Mouse (Mus musculus) CH12.LX (cell line): ENCODE measurements around the gene Ccdc8. TPM values are rescaled to one million over a fixed set of nuclear protein-coding genes. Genes with fewer than 3 reads are reported as not detected.
"Not testable (repeated sequence)": the region's sequence is repeated elsewhere in the genome, so short reads cannot be mapped to it uniquely, and the experiment has no call there.

Source experiments
- DNase-seq: peaks from one replicate; pipeline ENCODE4 v3.0.0-alpha.2; 2013; ENCODE audit errors: extremely low read depth
- H3K27ac ChIP-seq: 2 replicates; pipeline ENCODE4 v1.5.1; 2012; ENCODE audit warnings: low read depth, mild to moderate bottlenecking, control low read depth, moderate library complexity; ENCODE audit not compliant: insufficient read depth
- H3K27me3 ChIP-seq: replicated peaks from 2 replicates; pipeline ENCODE3; 2012; ENCODE audit warnings: inconsistent platforms
- H3K36me3 ChIP-seq, 2 experiments: replicated peaks in 1 of 2; 2 replicates each; pipeline versions ENCODE3 to v1.6.1; 2012; ENCODE audit warnings: inconsistent platforms in 1 of 2, low read length in 1 of 2, mild to moderate bottlenecking in 1 of 2, mixed read lengths in 1 of 2, moderate library complexity in 1 of 2; ENCODE audit not compliant: control insufficient read depth in 1 of 2, insufficient read depth in 1 of 2
- H3K4me1 ChIP-seq, 2 experiments: 2 replicates each; pipeline ENCODE4 v1.6.1; 2012; ENCODE audit warnings: inconsistent platforms in 1 of 2, moderate library complexity in 1 of 2; ENCODE audit not compliant: insufficient read depth in 2 of 2, control insufficient read depth in 1 of 2
- H3K4me2 ChIP-seq: 2 replicates; pipeline ENCODE4 v1.6.1; 2012; ENCODE audit warnings: low read depth, mild to moderate bottlenecking, control low read depth; ENCODE audit not compliant: poor library complexity, insufficient read depth, severe bottlenecking
- H3K4me3 ChIP-seq, 3 experiments: fragments of 150-350 bp in 1 of 3; sonication (generic) in 1 of 3; replicated peaks in 1 of 3; 2 replicates each; pipeline versions ENCODE3 to v1.5.1; 2011 to 2012; ENCODE audit warnings: low read depth in 2 of 3, low read length in 2 of 3, mild to moderate bottlenecking in 2 of 3, moderate library complexity in 2 of 3, control low read depth in 1 of 3, improper control_type of control experiment in 1 of 3, inconsistent platforms in 1 of 3, mixed read lengths in 1 of 3; ENCODE audit not compliant: poor library complexity in 1 of 3
- H3K79me2 ChIP-seq: replicated peaks from 2 replicates; pipeline ENCODE4 v1.6.1; 2012; ENCODE audit warnings: mild to moderate bottlenecking, moderate library complexity; ENCODE audit not compliant: control insufficient read depth, poor library complexity, insufficient read depth, severe bottlenecking; ENCODE audit errors: extremely low read depth
- H3K9ac ChIP-seq: 2 replicates; pipeline ENCODE4 v1.6.1; 2012; ENCODE audit warnings: low read depth, mild to moderate bottlenecking, control low read depth, moderate library complexity; ENCODE audit not compliant: insufficient read depth
- H3K9me3 ChIP-seq: replicated peaks from 2 replicates; pipeline ENCODE3; 2012; ENCODE audit warnings: low read length, inconsistent platforms, mixed read lengths
- BHLHE40 ChIP-seq: IDR thresholded peaks from 2 replicates; pipeline ENCODE4 v1.6.1; 2011; ENCODE audit warnings: mild to moderate bottlenecking, low read depth, low read length, improper control_type of control experiment
- CTCF ChIP-seq, 2 experiments: IDR thresholded peaks in 1 of 2; conservative IDR thresholded peaks in 1 of 2; 2 replicates each; pipeline ENCODE4 v1.5.1; 2011 to 2012; ENCODE audit warnings: low read depth in 2 of 2, low read length in 2 of 2, improper control_type of control experiment in 1 of 2, inconsistent platforms in 1 of 2, mild to moderate bottlenecking in 1 of 2, moderate library complexity in 1 of 2
- E2F4 ChIP-seq: IDR thresholded peaks from 2 replicates; pipeline ENCODE4 v1.6.1; 2011; ENCODE audit warnings: low read depth, low read length, improper control_type of control experiment; ENCODE audit not compliant: insufficient replicate concordance
- ELF1 ChIP-seq: IDR thresholded peaks from 2 replicates; pipeline ENCODE4 v1.6.1; 2014; ENCODE audit warnings: low read depth, mild to moderate bottlenecking, inconsistent platforms, low read length, improper control_type of control experiment
- EP300 ChIP-seq: IDR thresholded peaks from 2 replicates; pipeline ENCODE4 v1.6.1; 2011; ENCODE audit warnings: low read length, improper control_type of control experiment
- ETS1 ChIP-seq: conservative IDR thresholded peaks from 2 replicates; pipeline ENCODE4 v1.6.1; 2012; ENCODE audit warnings: low read depth, mild to moderate bottlenecking, inconsistent platforms, low read length, improper control_type of control experiment, moderate library complexity
- GABPA ChIP-seq: IDR thresholded peaks from 2 replicates; pipeline ENCODE4 v1.6.1; 2012; ENCODE audit warnings: low read depth, low read length, improper control_type of control experiment, inconsistent platforms; ENCODE audit not compliant: insufficient replicate concordance
- HCFC1 ChIP-seq: IDR thresholded peaks from 2 replicates; pipeline ENCODE4 v1.6.1; 2012; ENCODE audit warnings: low read depth, mild to moderate bottlenecking, inconsistent platforms, low read length, improper control_type of control experiment
- IRF4 ChIP-seq: IDR thresholded peaks from 2 replicates; pipeline ENCODE4 v1.6.1; 2014; ENCODE audit warnings: low read depth, mild to moderate bottlenecking, inconsistent platforms, low read length, improper control_type of control experiment
- JUN ChIP-seq: IDR thresholded peaks from 2 replicates; pipeline ENCODE4 v1.6.1; 2011; ENCODE audit warnings: low read depth, mild to moderate bottlenecking, low read length, improper control_type of control experiment, moderate library complexity; ENCODE audit not compliant: insufficient read depth
- JUND ChIP-seq: conservative IDR thresholded peaks from 2 replicates; pipeline ENCODE4 v1.6.1; 2011; ENCODE audit warnings: low read depth, low read length, improper control_type of control experiment
- KAT2A ChIP-seq: IDR thresholded peaks from 2 replicates; pipeline ENCODE4 v1.6.1; 2012; ENCODE audit warnings: low read length, improper control_type of control experiment, inconsistent platforms; ENCODE audit not compliant: insufficient replicate concordance
- MAX ChIP-seq: IDR thresholded peaks from 2 replicates; pipeline ENCODE4 v1.6.1; 2011; ENCODE audit warnings: low read length, improper control_type of control experiment
- MAZ ChIP-seq: IDR thresholded peaks from 2 replicates; pipeline ENCODE4 v1.6.1; 2012; ENCODE audit warnings: low read depth, mild to moderate bottlenecking, inconsistent platforms, low read length, improper control_type of control experiment, moderate library complexity
- MEF2A ChIP-seq: IDR thresholded peaks from 2 replicates; pipeline ENCODE4 v1.6.1; 2014; ENCODE audit warnings: low read depth, mild to moderate bottlenecking, inconsistent platforms, low read length, improper control_type of control experiment, borderline replicate concordance
- MYC ChIP-seq: IDR thresholded peaks from 2 replicates; pipeline ENCODE4 v1.6.1; 2011; ENCODE audit warnings: low read depth, mild to moderate bottlenecking, improper control_type of control experiment, low read length
- NELFE ChIP-seq: IDR thresholded peaks from 2 replicates; pipeline ENCODE4 v1.6.1; 2011; ENCODE audit warnings: low read depth, low read length, improper control_type of control experiment
- NRF1 ChIP-seq: IDR thresholded peaks from 2 replicates; pipeline ENCODE4 v1.6.1; 2014; ENCODE audit warnings: low read depth, mild to moderate bottlenecking, inconsistent platforms, low read length, improper control_type of control experiment, moderate library complexity
- POLR2A ChIP-seq: IDR thresholded peaks from 2 replicates; pipeline ENCODE4 v1.6.1; 2011; ENCODE audit warnings: low read depth, mild to moderate bottlenecking, improper control_type of control experiment, low read length
- POLR2AphosphoS2 ChIP-seq: IDR thresholded peaks from 2 replicates; pipeline ENCODE4 v1.6.1; 2011; ENCODE audit warnings: low read depth, low read length, improper control_type of control experiment
- RAD21 ChIP-seq: IDR thresholded peaks from 2 replicates; pipeline ENCODE4 v1.6.1; 2011; ENCODE audit warnings: low read depth, mild to moderate bottlenecking, low read length, improper control_type of control experiment, moderate library complexity
- RCOR1 ChIP-seq: conservative IDR thresholded peaks from 2 replicates; pipeline ENCODE4 v1.6.1; 2012; ENCODE audit warnings: low read depth, mild to moderate bottlenecking, inconsistent platforms, low read length, improper control_type of control experiment
- SIN3A ChIP-seq: IDR thresholded peaks from 2 replicates; pipeline ENCODE4 v1.6.1; 2012; ENCODE audit warnings: low read length, improper control_type of control experiment, inconsistent platforms
- SMC3 ChIP-seq: IDR thresholded peaks from 2 replicates; pipeline ENCODE4 v1.6.1; 2011; ENCODE audit warnings: low read depth, low read length, improper control_type of control experiment
- TBP ChIP-seq: conservative IDR thresholded peaks from 2 replicates; pipeline ENCODE4 v1.6.1; 2011; ENCODE audit warnings: low read depth, low read length, improper control_type of control experiment
- TCF12 ChIP-seq: IDR thresholded peaks from 2 replicates; pipeline ENCODE4 v1.6.1; 2014; ENCODE audit warnings: low read depth, mild to moderate bottlenecking, inconsistent platforms, low read length, improper control_type of control experiment
- UBTF ChIP-seq: IDR thresholded peaks from 2 replicates; pipeline ENCODE4 v1.6.1; 2012; ENCODE audit warnings: low read depth, mild to moderate bottlenecking, inconsistent platforms, low read length, improper control_type of control experiment, moderate library complexity
- USF1 ChIP-seq: IDR thresholded peaks from 2 replicates; pipeline ENCODE4 v1.6.1; 2014; ENCODE audit warnings: low read depth, mild to moderate bottlenecking, inconsistent platforms, low read length, improper control_type of control experiment
- ZC3H11A ChIP-seq: IDR thresholded peaks from 2 replicates; pipeline ENCODE4 v1.6.1; 2012; ENCODE audit warnings: low read depth, mild to moderate bottlenecking, inconsistent platforms, low read length, improper control_type of control experiment
- ZKSCAN1 ChIP-seq: IDR thresholded peaks from 2 replicates; pipeline ENCODE4 v1.6.1; 2012; ENCODE audit warnings: low read depth, inconsistent platforms, low read length, improper control_type of control experiment, borderline replicate concordance
- ZMIZ1 ChIP-seq: IDR thresholded peaks from 2 replicates; pipeline ENCODE4 v1.6.1; 2012; ENCODE audit warnings: low read depth, mild to moderate bottlenecking, inconsistent platforms, low read length, improper control_type of control experiment
- ZNF384 ChIP-seq: IDR thresholded peaks from 2 replicates; pipeline ENCODE4 v1.6.1; 2012; ENCODE audit warnings: low read depth, low read length, improper control_type of control experiment, inconsistent platforms
- dilution Hi-C: fragments of 300-500 bp; cut with MboI; formaldehyde crosslinking; loops from 2 replicates; pipeline ENCODE4 v1.14.3; 2020; ENCODE audit warnings: low sequenced_read_pairs; ENCODE audit not compliant: extremely low pct_unique_long_range_greater_than_20kb, extremely low pct_ligation_motif_present
- in situ Hi-C: fragments of 300-500 bp; cut with MboI; formaldehyde crosslinking; loops from 3 replicates; pipeline ENCODE4 v1.14.3; 2019; ENCODE audit warnings: low sequenced_read_pairs, low pct_ligation_motif_present, low pct_unique_long_range_greater_than_20kb, mixed read lengths
- polyA plus RNA-seq: library from polyadenylated mRNA; unstranded; fragments of >175 nt; gene quantifications from 2 replicates; pipeline ENCODE4 v1.2.1, GENCODE M21; 2012; ENCODE audit warnings: low read depth; ENCODE audit not compliant: insufficient read length
- total RNA-seq, 2 experiments: library from RNA; depleted of rRNA; stranded (reverse); fragments of 300-350 nt in 1 of 2; fragments of >200 nt in 1 of 2; gene quantifications; 2 replicates each; pipeline ENCODE4 v1.2.3; 2012 to 2014

Ccdc8 gene
- total and polyA plus RNA-seq, 3 experiments = 0.04 to 0.16 TPM; not detected in 1

DNA sequence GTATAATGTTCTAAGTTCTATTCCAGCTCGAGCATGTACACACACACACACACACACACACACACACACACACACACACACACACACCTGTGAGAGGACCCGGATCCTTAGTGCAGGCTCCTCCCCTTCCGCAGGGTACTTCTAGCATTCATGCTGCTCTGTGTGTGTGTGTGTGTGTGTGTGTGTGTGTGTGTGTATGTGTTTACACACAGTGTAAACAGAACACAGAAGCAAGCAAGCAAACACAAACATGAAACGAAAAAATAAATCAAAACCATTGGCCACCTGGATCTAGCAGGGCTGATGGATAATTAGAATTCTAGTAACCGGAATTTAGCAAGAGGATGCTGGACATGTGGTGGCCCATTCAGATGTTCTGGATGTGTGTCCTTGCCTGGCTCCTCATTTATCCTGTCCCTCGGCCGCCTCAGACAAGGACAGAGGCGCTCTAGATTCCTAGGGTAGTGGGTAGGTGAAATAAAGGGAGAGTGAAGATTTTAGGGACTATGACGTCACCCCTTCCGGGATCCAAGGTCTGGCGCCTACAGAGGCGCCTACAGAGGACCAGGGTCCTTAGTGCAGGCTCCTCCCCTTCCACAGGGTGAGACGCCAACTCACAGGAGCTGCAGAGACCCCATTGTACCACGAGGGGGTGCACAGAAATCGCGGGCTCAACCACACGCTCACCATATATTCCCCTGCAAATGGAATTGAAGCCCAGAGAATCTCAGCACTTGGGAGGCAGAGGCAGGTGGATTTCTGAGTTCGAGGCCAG lies 41.5 kb upstream of the Ccdc8 start:
- H3K36me3 ChIP-seq = no peaks in the 10 kb centered on the region
- H3K4me1 ChIP-seq = peaks cover 0 to 12% of the 10 kb centered on the region in 2 experiments; a peak in 2 of 4 replicates
- in situ Hi-C loops = loop anchor here (5.0 kb wide), 2 partner anchors 46 to 116 kb away; no protein-coding TSS in a partner anchor
- H3K27me3 ChIP-seq = peaks cover 18% of the 10 kb centered on the region
- no peaks in the 10 kb centered on the region for H3K79me2 ChIP-seq
- H3K9me3 ChIP-seq = no peaks in the 10 kb centered on the region
- H3K4me3 ChIP-seq = peak overlapping the region; percentile 49 to 53 (median 50)
- peak; percentile 93 for DNase-seq
- peak overlapping the region; percentile 43; the same call in 1 of the 2 replicates for H3K27ac ChIP-seq
- H3K9ac ChIP-seq = peak overlapping the region; percentile 54; the same call in 1 of the 2 replicates
- TF ChIP-seq RAD21 = peak; percentile 81
- TF ChIP-seq MAX = peak; percentile 23; the same call in 1 of the 2 replicates
- no peak for TF ChIP-seq NRF1
- no peak for TF ChIP-seq ZMIZ1
- peak; percentile 50 to 94 for TF ChIP-seq CTCF (conservative IDR thresholded peaks at IDR 0.05 in 1 of 2, IDR thresholded peaks at IDR 0.05 in 1 of 2; ENCODE audit: low read depth in 2 of 2, low read length in 2 of 2)
- no peak for TF ChIP-seq KAT2A
- TF ChIP-seq ELF1 = peak; percentile 92
- TF ChIP-seq SIN3A = 0 out of 2 replicates have a peak, but pooled peaks have one; percentile 6
- TF ChIP-seq E2F4 = no peak
- no peak for TF ChIP-seq USF1
- peak; percentile 93 for TF ChIP-seq JUN
- no peak for TF ChIP-seq UBTF
- TF ChIP-seq BHLHE40 = peak; percentile 30; the same call in 1 of the 2 replicates
- TF ChIP-seq ZC3H11A = peak; percentile 58
- TF ChIP-seq EP300 = no peak
- TF ChIP-seq ZNF384 = no peak
- TF ChIP-seq TBP = 0 out of 2 replicates have a peak, but pooled peaks have one; percentile 7
- no peak for TF ChIP-seq ZKSCAN1
- TF ChIP-seq JUND = peak; percentile 91
- no peak for TF ChIP-seq GABPA
- no peak for TF ChIP-seq NELFE
- no peak for TF ChIP-seq POLR2AphosphoS2
- TF ChIP-seq MAZ = no peak
- peak; percentile 34; the same call in 1 of the 2 replicates for TF ChIP-seq MEF2A
- peak; percentile 54; the same call in 1 of the 2 replicates for TF ChIP-seq HCFC1
- peak; percentile 22; the same call in 1 of the 2 replicates for TF ChIP-seq IRF4
- TF ChIP-seq MYC = peak; percentile 63; the same call in 1 of the 2 replicates
- TF ChIP-seq RCOR1 = no peak; the same call in 1 of the 2 replicates
- no peak for TF ChIP-seq ETS1
- no peak for TF ChIP-seq TCF12
- peak; percentile 92 for TF ChIP-seq SMC3
- TF ChIP-seq POLR2A = peak; percentile 32; the same call in 1 of the 2 replicates
- dilution Hi-C loops = no loop called here
- H3K4me2 ChIP-seq = peak overlapping the region; percentile 82

DNA sequence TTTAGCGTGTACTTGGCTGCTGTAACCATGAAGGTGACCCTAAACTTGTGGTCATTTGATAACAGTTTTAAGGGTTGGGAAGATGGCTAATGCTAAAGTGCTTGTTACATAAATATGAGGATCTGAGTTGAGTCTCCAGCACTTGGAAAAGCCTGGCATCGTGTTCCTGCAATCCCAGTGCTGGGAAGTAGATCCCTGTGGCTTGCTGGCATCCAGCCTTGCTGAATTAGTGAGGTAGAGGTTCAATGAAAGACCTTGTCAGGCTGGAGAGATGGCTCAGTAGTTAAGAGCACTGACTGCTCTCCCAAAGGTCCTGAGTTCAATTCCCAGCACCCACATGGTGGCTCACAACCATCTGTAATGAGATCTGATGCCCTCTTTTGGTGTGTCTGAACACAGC lies 38.7 kb upstream of the Ccdc8 start:
- H3K4me3 ChIP-seq, H3K27me3 ChIP-seq, H3K9me3 ChIP-seq, H3K4me2 ChIP-seq, H3K79me2 ChIP-seq, H3K9ac ChIP-seq, H3K36me3 ChIP-seq, H3K27ac ChIP-seq, DNase-seq, dilution Hi-C loops: not testable (repeated sequence)
- in situ Hi-C loops = loop anchor here (5.0 kb wide), 2 partner anchors 44 to 114 kb away; no protein-coding TSS in a partner anchor
- peaks cover 0 to 12% of the 10 kb centered on the region in 2 experiments; a peak in 2 of 4 replicates for H3K4me1 ChIP-seq
